In the genomic region with DNA sequence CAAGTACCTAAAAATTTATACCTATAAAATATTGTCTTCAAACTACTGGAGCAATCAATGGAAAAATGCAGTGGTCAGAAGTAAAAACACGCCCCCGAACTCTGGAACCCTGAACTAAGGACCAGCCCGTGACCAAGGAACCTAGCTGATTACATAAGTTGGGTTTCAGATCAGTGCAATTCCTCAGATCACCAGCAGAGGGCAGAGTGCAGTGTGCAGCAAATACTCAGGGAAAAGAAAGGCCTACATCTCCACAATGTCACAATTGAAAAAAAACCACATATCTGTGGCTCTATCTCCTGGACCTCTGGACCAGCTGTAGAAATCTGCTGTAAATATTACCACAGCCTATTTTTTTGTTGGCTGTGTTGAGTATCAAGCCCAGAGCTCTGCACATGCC, we compare ENCODE assay signal across 8 mouse cellular contexts. TPM values are rescaled to one million over a fixed set of nuclear protein-coding genes. Genes with fewer than 3 reads are reported as not detected.
DNase-seq lines count a peak whose midpoint lies in the region; ATAC-seq and TF ChIP-seq lines count a peak whose summit lies in the region.

No protein-coding gene starts in this region.

- no peak for ATAC-seq in forebrain, embryonic 15.5 days (replicated peaks)

- no peak overlapping the region for H3K9ac ChIP-seq in forebrain, embryonic 15.5 days (replicated peaks)

- H3K27ac ChIP-seq in forebrain, embryonic 10.5 days = no peak overlapping the region
- H3K27ac ChIP-seq in forebrain, embryonic 15.5 days (replicated peaks) = no peak overlapping the region
- H3K27ac ChIP-seq in spleen, adult 2 months (ENCODE audit: insufficient read depth, low read length) = no peak overlapping the region

- no peaks in the 10 kb centered on the region for H3K4me1 ChIP-seq in forebrain, embryonic 10.5 days
- H3K4me1 ChIP-seq in forebrain, embryonic 15.5 days = no peaks in the 10 kb centered on the region
- peaks cover 10% of the 10 kb centered on the region; the same call in 1 of the 2 replicates for H3K4me1 ChIP-seq in spleen, adult 2 months (ENCODE audit: control insufficient read depth, insufficient read depth, insufficient read length)

- peaks cover 57% of the 10 kb centered on the region for H3K36me3 ChIP-seq in forebrain, embryonic 10.5 days (replicated peaks)
- H3K36me3 ChIP-seq in forebrain, embryonic 15.5 days = peaks cover 23% of the 10 kb centered on the region
- H3K36me3 ChIP-seq in spleen, adult 2 months (ENCODE audit: control insufficient read depth, insufficient read depth, low read length) = peaks cover 16% of the 10 kb centered on the region

- no peaks in the 10 kb centered on the region for H3K27me3 ChIP-seq in forebrain, embryonic 10.5 days (ENCODE audit: poor library complexity, severe bottlenecking)
- H3K27me3 ChIP-seq in forebrain, embryonic 15.5 days = no peaks in the 10 kb centered on the region
- H3K27me3 ChIP-seq in spleen, adult 2 months (ENCODE audit: control insufficient read depth, insufficient read depth, low read length) = no peaks in the 10 kb centered on the region

- 59% methylated on average over 3 of the region's 3 CpGs for WGBS in forebrain, embryonic 10.5 days
- WGBS in forebrain, embryonic 15.5 days = 35% methylated on average over 3 of the region's 3 CpGs
- WGBS in spleen, adult 2 months = 18% methylated on average over 3 of the region's 3 CpGs

- no peak overlapping the region for H3K4me2 ChIP-seq in forebrain, embryonic 15.5 days (replicated peaks)

- H3K9me3 ChIP-seq in forebrain, embryonic 10.5 days = 0 out of 2 replicates have a peak, but pooled peaks cover 2% of the 10 kb centered on the region
- no peaks in the 10 kb centered on the region for H3K9me3 ChIP-seq in forebrain, embryonic 15.5 days

- peak; percentile 79 for DNase-seq in forebrain, embryonic 10.5 days (ENCODE audit: extremely low spot score, low spot score)
- DNase-seq in adrenal gland, adult 2 months = peak; percentile 80
- DNase-seq in embryo, embryonic 10.5 days (ENCODE audit: low spot score) = peak; percentile 88
- peak; percentile 82 to 88 for DNase-seq in heart, postnatal 10 days
- DNase-seq in left cerebral cortex, adult 11 months (ENCODE audit: low spot score) = peak; percentile 75
- DNase-seq in mesoderm, embryonic 11.5 days (ENCODE audit: low read depth, low spot score) = peak; percentile 86
- DNase-seq in spleen, adult 2 months (ENCODE audit: low read depth in 1 of 2, low spot score in 2 of 2) = peak; percentile 59 to 75

- H3K4me3 ChIP-seq in forebrain, embryonic 10.5 days = no peak overlapping the region
- no peak overlapping the region for H3K4me3 ChIP-seq in forebrain, embryonic 15.5 days
- no peak overlapping the region for H3K4me3 ChIP-seq in spleen, adult 2 months (ENCODE audit: extremely low read depth, insufficient read depth, insufficient read length)

- intact Hi-C loops in heart, postnatal 10 days (cut with DNase I) = loop anchor here (5.0 kb wide), 2 partner anchors 65 to 365 kb away; partner anchors contain the start of gene Ranbp9

- TF ChIP-seq CTCF in spleen, adult 2 months (IDR thresholded peaks at IDR 0.05; ENCODE audit: extremely low read depth, insufficient read depth, insufficient read length, insufficient replicate concordance) = peak; percentile 80; the same call in 1 of the 2 replicates

- no peak for TF ChIP-seq POLR2A in spleen, adult 2 months (IDR thresholded peaks at IDR 0.05; ENCODE audit: low read depth, low read length)

RNA-seq across cellular contexts. Expression of gene Mcur1, which starts 13.1 kb away (rescaled TPM):
- polyA plus RNA-seq in forebrain, embryonic 10.5 days (2016; fragmentation: Nextera tagmentation; extraction: Ambion mirVana) = 10.1 and 10.5 TPM in 2 replicates
- 7.5 and 8.6 TPM in 2 replicates for polyA plus RNA-seq in forebrain, embryonic 15.5 days (2015; fragmentation: Nextera tagmentation; extraction: Ambion mirVana)
- 10 to 100 TPM; 40.7 to 51.6 TPM for total RNA-seq in adrenal gland, adult 2 months (2021)
- polyA plus RNA-seq in adrenal gland, adult 2 months (2012; rRNA removed) = 29.0 and 43.3 TPM in 2 replicates
- 10 to 100 TPM; 43.3 to 47.3 TPM for total RNA-seq in heart, postnatal 10 days (2021)
- 10.0 and 16.6 TPM in 2 replicates for polyA plus RNA-seq in spleen, adult 2 months (2012; rRNA removed)
